ENCODE assay signal across 10 mouse cellular contexts in the genomic region with DNA sequence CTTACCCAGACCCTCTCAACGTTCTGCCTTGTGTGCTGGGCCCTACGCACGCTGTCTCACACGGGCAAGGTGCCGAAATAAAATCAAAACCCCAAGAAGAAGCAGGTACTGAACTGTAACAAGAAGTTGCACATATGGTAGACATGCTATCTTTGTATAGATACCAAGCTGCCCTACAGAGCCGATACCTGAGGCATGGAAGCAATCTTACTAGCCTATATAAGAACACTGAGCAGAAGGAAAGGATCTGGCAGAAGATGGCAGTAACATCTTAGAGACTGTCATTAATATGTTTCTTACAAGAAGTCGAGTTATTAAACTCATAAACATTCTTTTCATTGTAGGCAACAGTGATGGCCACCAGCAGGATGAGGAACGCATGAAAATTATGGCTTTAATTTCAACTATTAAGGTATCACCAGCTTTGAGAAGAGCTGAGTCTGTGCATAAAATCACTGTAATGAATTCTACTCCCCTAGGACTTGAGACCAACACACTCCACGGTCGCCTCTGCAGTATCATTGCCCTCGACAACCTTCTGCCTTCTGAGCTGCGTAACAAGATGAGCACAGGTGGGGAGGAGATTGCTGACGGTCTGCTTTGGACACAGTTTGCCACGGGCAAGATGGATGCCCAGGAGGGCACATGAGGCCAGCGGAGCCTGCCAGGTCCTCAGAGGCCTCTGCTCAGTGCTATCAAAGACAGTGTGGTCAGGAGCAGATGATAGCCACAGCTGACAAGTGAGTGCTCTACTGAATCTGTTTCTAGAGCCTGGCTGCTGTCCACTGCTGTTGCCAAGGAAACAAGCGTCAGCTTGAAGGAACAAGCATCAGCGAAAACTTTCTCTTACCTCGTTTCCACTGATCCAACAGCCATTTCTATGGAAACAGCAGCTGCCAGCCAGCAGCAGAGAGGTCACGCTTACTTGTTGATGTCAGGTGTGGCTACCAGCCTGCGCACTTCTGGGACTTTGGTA.
DNase-seq lines count a peak whose midpoint lies in the region; ATAC-seq lines count a peak whose summit lies in the region.
"Had no signal": no experiment of that assay in that cellular context is flagged by ENCODE, and none has a peak within 500 bp of the region (broad histone marks: within the 10 kb centered on the region; RNA-seq: fewer than 3 reads in every experiment).

No protein-coding gene starts in this region.

- intact Hi-C loops in gastrocnemius, postnatal 14 days (cut with DNase I; ENCODE audit: low total_unique reads) = no loop called here

- peak; percentile 38 for DNase-seq in gastrocnemius, postnatal 14 days
- no peak for DNase-seq in gastrocnemius, adult 8-10 months (ENCODE audit: low spot score in 2 of 2)
- DNase-seq in adrenal gland, postnatal 14 days = peak; percentile 34
- DNase-seq in hindbrain, embryonic 14.5 days (ENCODE audit: low spot score) = peak; percentile 57
- DNase-seq in B cell, adult 2 months = no peak
- no peak for DNase-seq in liver
- DNase-seq in T-cell, adult 2 months (ENCODE audit: low spot score) = no peak

- H3K36me3 ChIP-seq in hindbrain, embryonic 14.5 days (replicated peaks; ENCODE audit: control insufficient read depth, insufficient read depth) = no peaks in the 10 kb centered on the region
- H3K36me3 ChIP-seq in midbrain, embryonic 16.5 days (ENCODE audit: control insufficient read depth, insufficient read depth, low read length) = no peaks in the 10 kb centered on the region
- H3K36me3 ChIP-seq: G1E had no signal

- H3K4me1 ChIP-seq in hindbrain, embryonic 14.5 days (replicated peaks; ENCODE audit: control insufficient read depth, insufficient read depth, low read length) = peaks cover 2% of the 10 kb centered on the region; the same call in 1 of the 2 replicates
- H3K4me1 ChIP-seq in midbrain, embryonic 16.5 days (ENCODE audit: control insufficient read depth, insufficient read depth, low read length) = peaks cover 11% of the 10 kb centered on the region

- no peak overlapping the region for H3K4me2 ChIP-seq in hindbrain, embryonic 14.5 days (replicated peaks)
- H3K4me2 ChIP-seq in midbrain, embryonic 16.5 days (ENCODE audit: low read length) = no peak overlapping the region; the same call in 1 of the 2 replicates

- H3K27ac ChIP-seq in hindbrain, embryonic 14.5 days = peak overlapping the region; percentile 21; the same call in 1 of the 2 replicates
- peak overlapping the region; percentile 56 for H3K27ac ChIP-seq in midbrain, embryonic 16.5 days (ENCODE audit: low read length)
- H3K27ac ChIP-seq: macrophage had no signal

- H3K9ac ChIP-seq in hindbrain, embryonic 14.5 days = no peak overlapping the region
- H3K9ac ChIP-seq in midbrain, embryonic 16.5 days (ENCODE audit: low read depth, low read length) = no peak overlapping the region

- no peak overlapping the region for H3K4me3 ChIP-seq in hindbrain, embryonic 14.5 days (replicated peaks; ENCODE audit: low read length)
- H3K4me3 ChIP-seq in midbrain, embryonic 16.5 days (ENCODE audit: low read depth, low read length) = no peak overlapping the region

- H3K9me3 ChIP-seq in hindbrain, embryonic 14.5 days (ENCODE audit: control insufficient read depth, low read length) = no peaks in the 10 kb centered on the region
- H3K9me3 ChIP-seq in midbrain, embryonic 16.5 days (replicated peaks; ENCODE audit: control insufficient read depth, low read length, poor library complexity, severe bottlenecking) = no peaks in the 10 kb centered on the region
- H3K9me3 ChIP-seq: G1E had no signal

- ATAC-seq in hindbrain, embryonic 14.5 days (ENCODE audit: low FRiP score) = peak; percentile 43; the same call in 1 of the 2 replicates
- peak; percentile 88 for ATAC-seq in midbrain, embryonic 16.5 days

- no peaks in the 10 kb centered on the region for H3K27me3 ChIP-seq in hindbrain, embryonic 14.5 days (ENCODE audit: control insufficient read depth, insufficient read depth, low read length)
- no peaks in the 10 kb centered on the region for H3K27me3 ChIP-seq in midbrain, embryonic 16.5 days (ENCODE audit: control insufficient read depth, insufficient read depth, low read depth, low read length)

- WGBS in hindbrain, embryonic 14.5 days = 60% methylated on average over 20 of the region's 20 CpGs
- 62% methylated on average over 20 of the region's 20 CpGs for WGBS in midbrain, embryonic 16.5 days

Comparison
In these comparisons a context has a peak if more than half of its experiments do, and no peak if none do; other contexts are left out.
1. DNase-seq: peak in gastrocnemius, postnatal 14 days (single experiment), adrenal gland, postnatal 14 days (single experiment) and hindbrain, embryonic 14.5 days (single experiment); none in gastrocnemius, adult 8-10 months (0 of 2), B cell, adult 2 months (0 of 2), liver (single experiment) and T-cell, adult 2 months (single experiment).